Mouse (Mus musculus) bone marrow, adult 2 months (tissue): ENCODE measurements around the gene Mdk. TPM values are rescaled to one million over a fixed set of nuclear protein-coding genes. Genes with fewer than 3 reads are reported as not detected.

Experiments used
- H3K27ac ChIP-seq: fragments of 200-500 bp; 2 replicates; pipeline ENCODE4 v1.5.1; 2012; ENCODE audit warnings: low read depth, mild to moderate bottlenecking, control low read depth, inconsistent platforms, low read length; ENCODE audit not compliant: control insufficient read depth, poor library complexity, insufficient read depth
- H3K4me1 ChIP-seq: fragments of 200-500 bp; 2 replicates; pipeline ENCODE4 v1.6.1; 2011; ENCODE audit warnings: low read length; ENCODE audit not compliant: control insufficient read depth, insufficient read depth
- H3K4me3 ChIP-seq: fragments of 200-500 bp; replicated peaks from 2 replicates; pipeline ENCODE3; 2011; ENCODE audit warnings: mild to moderate bottlenecking, low read depth, low read length, control low read depth; ENCODE audit not compliant: control insufficient read depth
- CTCF ChIP-seq: fragments of 200-500 bp; IDR thresholded peaks from 2 replicates; pipeline ENCODE4 v1.5.1; 2011; ENCODE audit warnings: low read length, control low read depth; ENCODE audit not compliant: control insufficient read depth, insufficient read depth
- POLR2A ChIP-seq: fragments of 200-500 bp; IDR thresholded peaks from 2 replicates; pipeline ENCODE4 v1.6.1; 2011; ENCODE audit warnings: low read depth, mild to moderate bottlenecking, control low read depth, low read length, borderline replicate concordance; ENCODE audit not compliant: control insufficient read depth
- WGBS: fragments of 180-500 bp; shearing (Covaris S2); methylation state at CpG from one replicate; pipeline ENCODE4 v1.1.7; 2018; 5-methylcytosine and 5-hydroxymethylcytosine counted together
- polyA plus RNA-seq: library from polyadenylated mRNA; stranded (reverse); fragments of >200 nt; gene quantifications from 2 replicates; pipeline ENCODE4 v1.2.4, GENCODE M21; 2011; ENCODE audit warnings: low replicate concordance; ENCODE audit not compliant: missing spikeins, insufficient read depth, insufficient read length

Mdk gene
- polyA plus RNA-seq, 1 experiment: 18.6 TPM

DNA sequence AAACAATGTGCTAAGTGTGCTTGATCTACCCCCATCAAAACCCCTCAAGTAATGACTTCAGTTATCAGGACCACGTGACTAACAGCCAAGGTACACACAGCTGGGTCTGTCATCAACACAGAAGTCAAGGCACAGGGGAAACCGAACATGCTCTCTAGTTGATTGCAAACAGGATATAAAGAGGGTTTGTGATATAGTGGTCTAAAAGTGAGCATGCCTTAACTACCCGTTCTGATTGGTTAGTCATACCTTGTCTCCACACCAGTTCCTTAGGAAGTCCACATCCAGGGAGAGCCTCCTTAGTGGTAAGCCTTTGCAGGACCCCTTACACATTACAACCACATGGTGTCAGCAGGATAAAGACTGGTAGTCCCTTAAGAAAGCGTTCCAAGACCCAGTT is 12.0 kb downstream of the Mdk start:
- WGBS: 59% methylated on average over 4 of the region's 4 CpGs
- Histone ChIP-seq H3K4me1 (peaks cover 3% of the 10 kb centered on the region; the same call in 1 of the 2 replicates), H3K4me3 (no peak overlapping the region), H3K27ac (no peak overlapping the region)
- no peak for TF ChIP-seq POLR2A
- no peak for TF ChIP-seq CTCF

GRCm38 (mm10) chr2:91917096-91917495 is 15.0 kb downstream of the Mdk start:
- H3K27ac ChIP-seq: no peak overlapping the region
- no peak overlapping the region for H3K4me3 ChIP-seq
- no peaks in the 10 kb centered on the region for H3K4me1 ChIP-seq
- WGBS: 81% methylated on average over 7 of the region's 7 CpGs
- TF ChIP-seq CTCF (no peak), POLR2A (no peak)

DNA sequence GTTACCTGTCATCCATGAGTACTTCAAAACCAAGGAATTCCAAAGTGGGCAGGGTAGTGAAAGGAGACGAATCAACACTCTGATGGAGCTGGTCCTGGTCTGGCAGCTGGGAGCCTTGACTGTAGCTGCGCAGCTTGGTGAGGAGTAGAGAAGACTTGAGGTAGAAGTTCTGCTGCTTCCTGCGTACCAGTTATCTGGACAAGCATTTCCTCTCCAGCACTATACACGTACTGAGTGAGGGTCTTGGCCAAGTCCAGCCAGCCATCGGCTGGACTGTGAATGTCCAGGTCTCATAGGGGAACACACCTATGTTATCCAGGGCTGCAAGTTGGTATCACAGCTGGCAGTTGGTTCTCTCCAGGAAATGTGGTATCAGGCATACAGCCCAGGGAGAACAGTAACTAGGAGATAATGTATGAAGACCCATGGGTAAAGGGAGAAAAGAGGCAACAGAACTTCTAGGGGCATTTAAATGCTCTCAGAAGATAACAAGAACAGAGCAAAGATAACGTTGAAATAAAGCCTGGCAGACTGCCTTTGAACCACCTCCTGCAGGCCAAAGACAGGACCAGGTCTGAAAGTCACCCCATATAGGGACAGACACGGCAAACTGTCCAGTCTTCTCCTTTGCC is 15.6 kb downstream of the Mdk start:
- TF ChIP-seq POLR2A (no peak), CTCF (no peak)
- 62% methylated on average over 7 of the region's 7 CpGs for WGBS
- Histone ChIP-seq H3K4me1 (no peaks in the 10 kb centered on the region), H3K4me3 (no peak overlapping the region), H3K27ac (no peak overlapping the region)

DNA sequence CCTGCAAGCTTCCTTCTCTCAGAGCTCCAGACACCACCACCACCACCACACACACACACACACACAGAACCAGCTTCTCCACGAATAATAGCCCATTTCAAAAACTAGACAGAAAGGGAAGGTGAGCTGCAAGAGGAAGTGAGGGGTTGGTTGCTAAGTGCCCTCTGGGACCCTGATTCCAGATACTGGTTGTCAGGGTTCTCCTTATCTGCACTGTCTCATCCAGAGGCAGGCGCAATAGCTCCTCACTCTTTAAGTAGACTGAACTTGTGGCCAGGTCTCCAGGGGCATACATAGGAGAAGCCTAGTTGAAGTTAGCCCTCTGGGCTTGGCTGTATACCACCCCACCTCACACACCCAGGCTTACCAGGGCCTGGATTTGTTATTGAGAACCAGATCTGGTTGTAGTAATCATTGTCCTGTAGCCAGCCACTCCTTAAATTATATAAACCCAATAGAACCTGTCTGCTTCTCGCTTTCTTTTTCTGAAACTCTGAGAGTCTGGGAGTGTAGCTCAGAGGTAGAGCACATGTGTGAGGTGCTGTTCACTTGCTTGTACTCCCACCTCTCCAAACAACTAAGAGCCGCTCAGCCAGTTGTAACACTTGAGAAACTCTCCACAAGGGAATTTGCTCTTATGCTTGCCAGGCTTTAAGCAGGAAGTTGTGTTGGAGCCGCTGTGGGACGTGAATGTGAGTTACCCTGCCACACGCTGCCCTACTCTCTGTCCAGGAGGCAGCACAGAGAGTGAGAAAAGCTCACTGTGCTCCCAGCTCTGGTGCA is 18.6 kb downstream of the Mdk start:
- no peaks in the 10 kb centered on the region for H3K4me1 ChIP-seq
- no peak overlapping the region for H3K4me3 ChIP-seq
- 69% methylated on average over 7 of the region's 7 CpGs for WGBS
- H3K27ac ChIP-seq: no peak overlapping the region
- TF ChIP-seq CTCF: no peak

DNA sequence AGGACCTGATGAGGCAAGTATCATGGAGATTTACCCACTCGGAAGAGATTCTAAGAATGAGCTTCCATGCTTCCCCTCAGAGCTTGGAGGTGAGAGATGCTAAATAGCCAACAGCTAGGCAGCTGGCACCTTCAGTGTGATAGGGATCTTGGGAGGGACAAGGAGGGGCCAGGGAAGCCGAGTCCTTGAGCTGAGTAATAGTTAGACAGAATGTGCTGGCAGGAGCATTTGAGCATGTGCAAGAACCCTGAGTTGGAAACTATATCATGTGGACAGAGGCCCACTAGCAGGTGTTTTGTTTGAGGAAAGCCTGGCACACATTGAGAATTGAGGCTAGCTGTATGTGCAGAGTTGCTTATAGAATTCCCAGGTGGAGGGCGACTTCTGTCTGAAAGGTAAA is 19.5 kb downstream of the Mdk start:
- Histone ChIP-seq H3K27ac (no peak overlapping the region), H3K4me3 (no peak overlapping the region), H3K4me1 (no peaks in the 10 kb centered on the region)
- TF ChIP-seq CTCF (no peak), POLR2A (no peak)
- WGBS: 62% methylated on average over 3 of the region's 3 CpGs

GRCm38 (mm10) chr2:91906141-91906540 is 26.0 kb downstream of the Mdk start:
- Histone ChIP-seq H3K4me3 (no peak overlapping the region), H3K4me1 (no peaks in the 10 kb centered on the region), H3K27ac (no peak overlapping the region)
- 89% methylated on average over 2 of the region's 2 CpGs for WGBS
- TF ChIP-seq CTCF (no peak), POLR2A (no peak)

DNA sequence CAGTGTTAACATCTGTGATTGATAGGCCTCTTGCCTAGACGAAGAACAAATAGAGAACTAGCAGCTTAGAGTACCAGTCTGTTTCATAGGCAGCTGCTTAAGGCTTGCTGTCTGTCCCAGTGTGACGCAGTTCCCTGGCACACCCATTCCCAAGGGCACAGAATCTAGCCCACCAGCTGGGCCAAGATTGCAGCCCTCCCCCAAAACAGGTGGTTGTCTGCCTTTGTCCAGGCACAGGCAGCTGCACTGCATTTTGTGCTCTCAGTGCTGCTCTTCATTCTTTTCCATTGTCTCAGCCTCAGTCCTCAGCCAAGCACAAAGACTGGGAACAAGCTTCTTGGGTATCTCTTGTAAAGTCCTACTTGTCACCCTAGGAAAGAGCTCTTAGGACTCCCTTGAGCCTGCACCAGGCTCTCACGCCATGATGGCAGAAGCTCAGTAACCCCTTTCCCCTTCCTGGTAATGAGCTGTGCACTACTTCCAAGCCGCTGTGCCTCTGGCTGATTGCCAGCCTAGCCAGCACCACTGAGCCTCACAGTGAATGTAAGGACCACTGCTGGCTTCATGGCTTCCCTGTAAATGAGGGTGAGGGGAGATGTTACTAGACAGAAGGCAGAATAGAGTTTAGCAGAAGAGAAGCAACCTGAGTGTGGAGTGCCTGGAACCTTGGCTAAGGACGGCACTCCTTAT is 27.3 kb downstream of the Mdk start:
- H3K4me3 ChIP-seq: no peak overlapping the region
- 77% methylated on average over 5 of the region's 5 CpGs for WGBS
- no peak overlapping the region for H3K27ac ChIP-seq
- TF ChIP-seq POLR2A: no peak
- TF ChIP-seq CTCF: no peak
- H3K4me1 ChIP-seq: no peaks in the 10 kb centered on the region

GRCm38 (mm10) chr2:91903171-91903925 is 28.7 kb downstream of the Mdk start:
- Histone ChIP-seq H3K27ac (no peak overlapping the region), H3K4me1 (no peaks in the 10 kb centered on the region), H3K4me3 (no peak overlapping the region)
- TF ChIP-seq POLR2A (no peak), CTCF (no peak)
- WGBS: 92% methylated on average over 3 of the region's 3 CpGs

- Histone ChIP-seq H3K27ac (no peak overlapping the region), H3K4me1 (no peaks in the 10 kb centered on the region), H3K4me3 (no peak overlapping the region)
- 80% methylated on average over 5 of the region's 5 CpGs for WGBS
- TF ChIP-seq POLR2A: no peak
- no peak for TF ChIP-seq CTCF
Measured at GRCm38 (mm10) chr2:91902336-91902735, 29.8 kb downstream of the Mdk start.
